Mouse (Mus musculus): ENCODE measurements around the gene Myl10. TPM values are rescaled to one million over a fixed set of nuclear protein-coding genes. Genes with fewer than 3 reads are reported as not detected.

Gene Myl10
- polyA plus RNA-seq, 1 experiment from 2014 or later, result not detected

Other genes starting within 250 kb of the Myl10 start
- 109 and 111 TPM in 2 replicates for gene Cux1, start 125.7 kb upstream of the Myl10 start, polyA plus RNA-seq (2014; fragmentation: Nextera tagmentation; extraction: Ambion mirVana)
- 51.6 and 53.3 TPM in 2 replicates for gene Col26a1, start 190.1 kb downstream of the Myl10 start, polyA plus RNA-seq (2014; fragmentation: Nextera tagmentation; extraction: Ambion mirVana)
- 97.4 and 110 TPM in 2 replicates for gene Ift22, start 215.0 kb downstream of the Myl10 start, polyA plus RNA-seq (2014; fragmentation: Nextera tagmentation; extraction: Ambion mirVana)

All from neural tube, embryonic 11.5 days (tissue).